Mouse (Mus musculus) brain, embryonic 18.5 days (tissue): Measurements from ENCODE around the gene Frmpd2.

Experiments used
- DNase-seq: peaks from one replicate; pipeline ENCODE4 v3.0.0-alpha.2; 2012; ENCODE audit warnings: low read depth, low spot score

Frmpd2 gene

DNA sequence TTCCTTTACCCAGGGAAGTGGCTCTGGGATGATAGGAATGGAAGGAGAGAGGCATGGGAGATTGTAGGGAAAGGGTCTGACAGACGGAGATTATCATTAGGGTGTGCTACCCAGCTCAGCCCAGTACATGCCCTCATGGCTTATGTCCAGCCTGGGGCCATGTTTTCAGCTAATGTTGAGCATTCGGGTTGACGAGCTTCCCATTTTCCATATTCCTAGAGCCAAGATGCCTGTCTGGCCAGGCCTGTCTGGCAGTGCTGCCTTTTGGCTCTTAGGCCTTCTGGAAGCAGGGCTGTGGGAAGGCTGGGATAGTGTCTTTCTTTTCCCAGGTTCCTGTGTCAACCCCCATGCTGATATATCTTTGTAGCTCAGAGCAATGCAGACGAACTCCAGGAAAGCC, 35.2 kb downstream of the Frmpd2 start:
- DNase-seq: no peak

DNA sequence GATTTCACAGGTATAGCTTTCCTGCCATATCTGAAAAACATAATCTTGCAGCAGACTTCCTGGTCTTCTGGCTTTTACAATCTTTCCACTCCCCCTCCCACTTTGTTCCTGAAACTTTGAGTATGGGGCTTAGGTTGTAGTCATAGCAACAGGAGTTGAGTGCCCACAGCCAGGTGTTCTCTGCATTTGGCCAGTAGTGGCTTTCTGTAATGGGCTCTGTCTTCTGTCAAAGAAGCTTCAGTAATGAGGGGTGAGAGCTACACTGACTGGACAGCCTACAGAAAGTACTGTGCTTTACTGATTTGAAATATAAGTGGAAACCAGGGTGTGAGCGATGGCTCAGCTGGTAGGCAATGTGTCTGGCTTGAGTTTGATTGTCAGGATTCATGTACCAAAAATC, 37.2 kb downstream of the Frmpd2 start:
- DNase-seq: no peak

DNA sequence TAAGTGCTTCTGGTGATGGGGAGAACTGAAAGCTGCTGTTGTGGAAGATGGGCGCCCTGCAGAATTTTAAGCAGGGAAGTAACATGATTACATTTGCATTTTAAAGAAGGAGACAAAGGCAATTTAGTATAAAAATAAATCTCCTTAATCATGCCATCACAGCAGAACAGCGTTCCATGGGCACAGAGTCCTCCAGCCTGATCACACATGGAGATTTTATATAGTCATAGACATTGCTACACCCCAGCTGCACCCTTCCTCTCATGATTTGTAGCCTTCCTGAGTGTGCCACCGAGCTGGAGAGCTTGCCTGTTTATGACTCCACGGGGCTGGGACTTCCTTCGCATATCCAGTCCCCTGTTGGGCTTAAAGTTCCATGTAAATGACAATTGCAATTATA, 42.4 kb downstream of the Frmpd2 start:
- DNase-seq: no peak

DNA sequence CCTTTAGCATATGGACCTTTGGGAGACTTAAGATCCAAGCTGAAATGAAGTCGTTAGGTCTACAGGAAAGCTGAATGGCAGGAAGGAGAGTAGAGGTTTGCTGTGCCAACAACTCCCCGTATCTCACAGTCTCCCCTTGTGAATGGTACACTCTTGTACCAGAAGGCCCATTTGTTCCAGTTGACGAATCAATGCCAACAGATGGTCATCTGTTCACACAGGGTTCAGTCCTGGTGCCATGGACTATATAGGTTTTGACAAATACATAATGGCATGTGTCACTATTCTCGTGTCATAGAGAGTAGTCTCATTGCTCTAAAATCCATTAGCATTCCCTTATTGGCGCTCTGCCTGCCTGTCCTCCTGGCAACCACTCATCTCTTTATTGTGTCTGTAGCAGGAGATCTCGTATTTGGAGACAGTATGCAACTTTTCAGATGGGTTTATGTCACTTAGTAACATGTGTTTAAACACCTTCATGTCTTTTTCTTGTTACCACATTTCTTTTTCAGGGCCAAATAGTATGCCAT, 43.3 kb downstream of the Frmpd2 start:
- DNase-seq: no peak

DNA sequence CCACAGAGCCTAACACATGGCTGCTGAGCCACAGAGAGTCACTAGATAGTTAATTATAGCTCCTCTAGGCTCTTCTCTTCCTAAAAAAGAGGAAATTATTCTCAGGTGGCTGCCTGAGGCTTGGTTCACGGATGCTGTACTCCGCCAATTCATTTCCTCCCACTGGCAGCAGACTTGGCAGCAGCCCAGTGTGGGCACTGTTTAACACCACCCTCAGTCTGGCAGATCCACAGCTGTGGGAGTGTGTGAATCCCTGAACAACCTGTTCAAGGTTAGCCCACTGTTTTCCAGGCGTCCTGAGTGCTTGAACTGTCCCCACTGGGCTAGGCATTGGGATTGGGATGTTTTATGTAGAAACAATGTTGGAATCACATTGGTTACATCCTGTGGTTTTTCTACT, 50.0 kb downstream of the Frmpd2 start:
- DNase-seq: no peak

DNA sequence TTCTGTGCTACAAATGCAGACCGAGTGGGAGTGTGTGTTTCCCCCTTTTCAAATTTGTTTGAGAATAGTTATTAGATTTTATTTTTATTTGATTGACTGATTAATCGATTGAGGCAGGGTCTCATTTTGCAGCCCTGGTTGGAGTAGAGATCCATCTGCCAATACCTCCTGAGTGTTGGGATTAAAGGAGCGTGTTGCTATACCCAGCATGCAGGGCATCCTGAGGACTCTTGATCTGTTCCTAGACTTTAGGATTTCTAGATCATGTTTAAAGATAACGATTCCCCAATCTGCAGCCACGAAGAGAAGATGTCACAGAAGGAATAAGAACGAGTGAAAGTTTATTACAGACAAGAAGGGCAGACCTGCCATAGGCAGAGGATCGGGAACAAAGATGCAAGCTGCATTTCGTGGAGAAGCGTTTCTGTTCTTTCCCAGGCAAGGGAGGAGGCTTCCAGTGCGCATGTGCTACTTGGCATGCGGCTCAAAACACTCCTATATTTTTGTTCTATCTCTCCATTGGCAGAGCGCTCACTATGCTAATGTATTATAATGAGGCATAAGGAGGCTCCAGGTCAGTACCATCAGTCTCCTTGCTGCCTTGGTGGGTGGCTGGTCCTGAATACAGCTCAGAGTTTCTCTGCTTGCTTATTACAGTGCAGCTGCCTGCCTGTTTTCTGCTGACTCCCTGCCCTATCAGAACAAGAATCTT, 53.9 kb downstream of the Frmpd2 start:
- DNase-seq: peak; percentile 66

DNA sequence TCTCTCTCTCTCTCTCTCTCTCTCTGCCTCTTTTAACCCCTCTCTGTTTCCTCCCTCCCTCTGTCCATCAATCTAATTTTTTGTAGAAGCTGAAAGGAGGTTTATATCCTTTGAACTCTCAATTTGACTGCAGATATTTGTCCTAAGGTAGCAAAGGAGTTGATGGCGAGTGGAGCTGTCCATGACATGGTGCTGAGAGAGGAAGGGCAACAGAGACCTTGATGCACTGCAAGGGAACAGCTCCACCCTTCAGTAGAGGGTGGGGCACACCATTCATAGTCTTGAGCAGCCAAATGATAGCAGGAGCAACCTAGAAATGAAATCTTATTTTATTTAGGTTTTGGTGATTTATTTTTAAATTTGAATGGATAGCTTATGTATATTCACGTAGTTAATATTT, 55.1 kb downstream of the Frmpd2 start:
- no peak for DNase-seq

DNA sequence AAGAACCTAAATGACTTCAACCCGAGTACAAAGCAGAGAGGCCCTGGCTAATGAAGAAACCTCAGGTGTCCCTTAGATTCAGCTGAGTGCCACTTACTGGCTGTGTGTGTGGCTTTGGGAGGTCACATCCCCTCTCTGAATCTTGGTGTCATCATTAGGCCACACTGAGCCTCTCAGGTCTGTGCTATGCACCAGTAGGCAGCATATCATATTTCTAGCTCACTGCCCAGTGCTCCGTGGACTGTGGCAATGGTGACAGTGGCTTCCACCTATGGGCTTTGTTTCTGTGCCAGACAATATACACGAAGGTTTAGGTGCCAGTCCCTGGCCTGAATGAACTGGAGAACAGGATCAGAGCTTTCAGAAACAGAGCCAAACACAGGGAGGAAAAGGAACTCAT, 56.4 kb downstream of the Frmpd2 start:
- DNase-seq: no peak

DNA sequence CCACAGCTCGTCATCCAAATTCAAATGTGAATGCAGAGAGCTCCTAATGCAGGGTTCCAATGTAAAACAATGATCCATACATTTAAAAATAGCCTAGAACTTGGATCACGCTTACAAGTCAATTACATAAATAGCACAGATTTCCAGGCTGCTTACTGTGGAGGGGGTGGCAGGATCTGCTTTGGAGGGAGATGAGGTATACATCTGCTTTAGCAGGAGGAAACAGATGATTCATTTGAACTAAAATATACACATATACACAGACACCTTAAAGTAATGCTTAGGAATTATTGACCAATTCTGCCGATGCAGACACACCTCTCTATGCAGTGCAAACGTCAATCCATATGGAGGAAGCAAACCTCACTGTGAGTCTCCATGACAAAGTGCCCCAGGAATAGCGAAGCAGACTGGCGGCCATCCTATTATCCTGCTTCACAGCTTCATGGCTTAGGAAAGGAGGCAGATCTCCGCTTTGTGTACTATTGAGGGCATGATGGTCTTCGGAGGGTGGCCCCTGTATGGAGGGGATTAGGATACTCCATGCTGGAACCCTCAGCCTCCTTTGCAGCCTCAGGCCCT, 59.9 kb downstream of the Frmpd2 start:
- DNase-seq: no peak

DNA sequence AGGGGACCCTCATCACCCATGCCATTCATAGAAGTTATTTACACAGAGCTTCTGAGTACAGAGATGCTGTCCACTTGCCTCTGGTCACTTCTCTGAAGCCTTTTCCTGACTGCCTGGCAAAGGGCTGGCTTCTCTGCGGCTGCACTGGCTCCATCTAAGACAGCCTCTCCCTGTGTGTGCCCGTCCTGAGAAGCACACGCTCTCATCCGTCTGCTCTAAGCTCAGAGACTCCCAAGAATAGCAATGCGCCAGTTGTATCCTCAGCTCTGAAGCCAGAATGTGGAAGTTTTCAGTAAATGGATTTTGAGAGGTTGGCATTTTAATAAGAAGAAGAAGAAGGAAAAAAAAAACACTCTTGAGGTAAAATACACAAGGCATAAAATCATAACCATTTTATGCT, 61.3 kb downstream of the Frmpd2 start:
- DNase-seq: no peak

DNA sequence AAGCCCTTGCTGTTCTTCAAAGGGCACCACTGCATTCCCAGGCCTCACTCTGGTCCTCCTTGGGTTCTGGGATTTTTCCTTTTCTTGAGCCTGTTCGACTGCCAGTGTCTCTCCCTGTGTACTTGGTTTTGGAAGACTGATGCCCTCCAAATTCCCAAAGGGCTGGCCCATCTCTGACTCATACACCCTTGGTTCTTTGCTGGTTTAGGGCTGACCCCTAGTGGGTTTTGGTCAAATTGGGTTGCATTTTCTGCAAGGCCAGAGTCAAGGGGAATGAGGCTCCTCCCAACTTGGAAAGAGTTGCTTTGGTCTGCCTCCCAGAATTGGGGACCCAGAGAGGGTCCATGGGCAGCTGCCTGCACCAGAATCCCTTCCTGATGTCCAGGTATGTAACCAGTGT, 62.0 kb downstream of the Frmpd2 start:
- no peak for DNase-seq

DNA sequence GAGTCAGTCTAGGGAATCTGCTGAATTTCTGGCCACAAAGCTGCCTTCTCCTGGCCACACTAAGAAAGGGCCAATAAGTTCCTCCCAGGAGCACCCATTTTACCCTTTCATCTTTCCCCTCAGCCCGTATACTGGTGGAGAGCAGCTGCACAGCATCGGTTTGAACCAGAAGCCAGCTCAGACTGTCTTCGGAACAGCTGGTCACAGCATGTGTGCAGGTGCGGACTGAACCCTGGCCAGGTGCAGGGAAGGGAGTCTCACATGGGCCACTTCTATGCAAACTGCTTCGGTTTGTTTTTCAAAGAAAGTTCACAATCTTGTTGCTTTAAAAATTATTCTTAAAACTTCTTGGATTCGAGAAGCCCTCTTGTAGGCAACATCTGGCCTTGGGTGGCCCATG, 63.8 kb downstream of the Frmpd2 start:
- DNase-seq: no peak

DNA sequence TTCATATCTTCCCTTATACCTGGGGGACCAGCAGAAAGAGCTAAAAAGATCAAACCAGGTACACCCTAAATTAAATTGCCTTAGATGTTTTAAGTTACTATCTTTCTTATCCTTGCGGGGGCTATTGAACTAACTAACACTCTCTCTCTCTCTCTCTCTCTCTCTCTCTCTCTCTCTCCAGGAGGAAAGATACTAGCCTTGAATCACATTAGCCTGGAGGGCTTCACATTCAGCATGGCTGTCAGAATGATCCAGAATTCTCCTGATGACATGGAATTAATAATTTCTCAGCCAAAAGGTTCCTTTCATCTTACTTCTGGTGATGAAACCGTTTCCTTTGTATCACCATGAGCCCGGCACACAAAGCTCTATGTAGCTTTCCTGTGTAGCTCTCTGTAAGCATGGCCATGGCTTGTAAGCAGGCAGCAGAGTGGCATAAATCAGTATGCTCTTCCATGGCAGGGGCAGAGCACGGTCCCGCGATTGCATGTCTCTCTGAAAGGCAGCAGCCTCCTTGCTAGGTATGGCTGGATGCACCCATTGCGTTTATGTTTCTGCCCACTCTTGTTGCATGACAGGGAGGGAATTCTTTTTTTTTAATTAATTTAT, 68.2 kb downstream of the Frmpd2 start:
- DNase-seq: no peak

DNA sequence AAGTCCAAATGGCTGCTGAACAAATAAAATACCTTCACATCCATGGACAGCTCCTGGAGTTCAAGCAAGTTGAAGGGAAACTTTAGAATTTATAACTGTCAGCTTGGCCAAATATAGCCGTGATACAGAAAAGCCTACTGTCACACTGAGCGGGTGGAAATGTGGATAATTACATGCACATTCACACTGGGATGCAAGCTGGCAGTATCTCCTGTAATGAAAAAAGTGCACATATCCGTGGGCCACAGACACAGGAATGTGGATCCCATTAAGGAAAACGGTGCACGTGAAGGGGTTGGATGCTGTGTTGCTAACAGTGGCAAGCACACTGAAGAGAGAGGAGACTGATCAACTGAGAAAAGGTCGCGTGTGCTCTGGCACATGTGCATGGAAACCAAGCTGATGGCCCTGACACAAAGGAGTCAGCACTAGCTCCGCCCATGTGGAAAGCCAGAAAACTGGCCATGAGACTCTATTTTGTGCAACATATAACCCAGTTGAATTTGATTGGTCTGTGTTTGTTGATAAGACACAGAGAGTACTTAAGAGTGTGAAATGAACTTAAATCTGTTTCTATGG, 74.2 kb downstream of the Frmpd2 start:
- DNase-seq: no peak

DNA sequence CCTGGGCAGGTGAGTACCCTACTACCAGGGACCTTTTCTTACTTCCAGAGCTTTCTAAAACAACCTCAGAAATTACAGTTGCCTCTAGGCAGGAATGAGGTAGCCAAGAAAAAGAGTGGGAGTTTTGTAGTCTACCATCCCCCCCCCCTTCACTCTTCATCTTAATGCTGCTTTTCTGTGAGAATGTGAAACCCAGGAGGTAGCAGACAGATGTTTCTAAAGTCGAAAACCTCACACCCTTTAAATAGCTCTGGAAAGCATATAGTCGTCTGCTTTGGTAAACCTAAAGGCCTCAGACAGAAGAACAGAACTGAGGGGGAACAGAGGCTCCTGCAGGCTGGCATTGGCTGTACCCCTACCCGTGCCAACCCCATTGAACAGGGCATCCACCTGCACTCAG, 77.2 kb downstream of the Frmpd2 start:
- DNase-seq: no peak

DNA sequence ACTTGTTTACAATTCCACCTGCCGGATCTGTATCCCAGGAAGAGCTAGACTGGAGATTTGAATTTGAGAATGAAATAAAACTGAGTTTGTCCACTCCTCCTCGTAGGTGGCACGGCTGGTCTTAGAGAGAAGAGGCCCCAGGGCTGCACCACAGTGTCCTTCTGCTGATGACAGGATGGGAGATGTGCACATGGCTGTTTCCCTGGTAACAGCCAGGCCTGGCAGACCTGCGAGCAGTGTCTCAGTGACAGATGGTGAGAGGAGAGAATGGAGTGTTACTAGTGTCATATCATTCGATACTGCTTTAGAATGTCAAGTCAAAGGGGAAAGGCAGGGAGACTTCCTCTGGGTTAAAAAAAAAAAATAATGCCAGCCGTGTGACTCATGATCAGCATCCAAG, 78.4 kb downstream of the Frmpd2 start:
- DNase-seq: no peak

DNA sequence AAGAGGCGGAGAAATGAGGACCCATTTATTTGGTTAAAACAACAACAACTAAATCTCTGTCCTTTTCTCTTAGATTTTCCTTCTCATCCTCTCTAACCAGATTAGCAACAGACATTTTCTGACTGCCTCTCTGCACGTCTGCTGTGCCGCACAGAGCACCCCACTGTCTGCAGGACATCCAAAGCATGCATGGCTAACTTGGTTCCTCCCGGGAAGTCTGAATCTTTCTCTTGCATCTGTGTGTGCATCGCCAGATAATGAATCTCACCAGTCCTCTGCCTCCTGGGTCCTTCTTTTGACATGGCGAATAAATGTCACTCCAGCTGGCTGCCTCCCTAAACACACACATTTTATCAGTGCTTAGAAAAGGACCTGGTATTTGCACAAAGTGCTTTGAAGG, 99.2 kb downstream of the Frmpd2 start:
- DNase-seq: no peak

DNA sequence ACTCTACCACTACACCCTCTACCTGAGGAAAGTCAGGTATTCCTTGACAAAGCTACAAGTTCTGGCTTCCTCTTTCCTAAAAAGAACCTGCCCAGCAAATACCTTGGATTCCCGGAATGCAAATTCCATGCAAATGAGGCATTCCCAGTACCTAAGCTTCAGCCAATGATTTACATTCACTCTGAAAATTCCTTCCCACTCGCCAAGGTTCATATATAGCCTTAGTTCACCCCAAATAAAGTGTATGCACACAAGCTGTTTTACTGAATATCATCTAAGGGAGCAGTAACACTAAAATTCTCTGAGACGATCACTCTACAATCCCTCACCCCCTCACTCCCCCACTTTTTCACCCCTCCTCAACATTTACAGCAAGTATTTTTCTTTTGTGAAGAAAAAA, 102.1 kb downstream of the Frmpd2 start:
- DNase-seq: no peak

DNA sequence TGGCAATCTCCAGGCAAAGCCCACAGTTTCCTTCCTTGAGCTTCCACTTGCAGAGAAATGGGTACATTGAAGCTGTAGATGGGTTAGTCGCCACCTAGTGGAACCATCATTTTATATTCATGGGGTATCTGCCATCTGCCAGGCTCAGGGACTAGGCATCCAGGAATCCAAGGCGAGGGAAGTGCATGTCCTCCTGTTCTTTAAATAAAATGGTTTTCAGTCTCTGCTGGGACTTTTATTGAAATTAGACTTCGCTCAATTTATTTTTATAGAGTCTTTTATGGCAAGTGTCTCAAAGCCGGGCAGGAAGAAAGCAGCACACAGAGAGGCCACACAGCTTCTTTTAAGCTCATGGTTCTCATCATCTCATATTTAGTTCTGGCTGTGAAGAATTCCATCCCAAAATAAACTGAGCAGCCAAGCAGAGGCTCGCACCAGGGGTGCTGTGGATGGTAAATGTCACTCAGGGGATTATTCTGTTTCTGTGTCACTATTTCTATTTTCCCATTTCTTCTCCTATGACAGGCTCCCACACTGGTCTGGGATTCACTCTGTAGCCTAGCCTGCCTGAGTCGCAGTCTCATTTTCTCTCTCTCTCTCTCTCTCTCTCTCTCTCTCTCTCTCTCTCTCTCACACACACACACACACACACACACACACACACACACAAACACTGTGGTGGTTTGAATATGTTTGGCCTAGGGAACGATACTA, 108.4 kb downstream of the Frmpd2 start:
- no peak for DNase-seq

DNA sequence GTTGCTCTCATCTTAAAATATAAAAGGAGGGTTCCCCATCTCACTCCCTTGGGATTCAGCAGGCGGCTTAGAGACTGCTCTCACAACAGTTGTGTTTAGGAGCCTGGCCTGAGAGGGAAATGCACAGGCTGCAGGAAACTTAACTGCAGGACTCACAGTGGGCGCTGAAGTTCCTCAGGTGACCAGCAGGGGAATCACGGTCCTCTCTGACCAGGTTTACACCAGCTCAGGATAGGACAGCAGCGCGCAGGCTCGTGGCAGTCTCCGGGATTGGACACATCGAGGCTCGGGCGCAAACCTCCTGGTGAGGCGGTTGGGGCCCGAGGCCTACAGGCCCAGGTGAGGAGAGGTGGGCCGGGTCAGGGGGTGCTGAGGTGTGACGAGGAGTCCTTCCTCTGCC, 117.5 kb downstream of the Frmpd2 start, which contains the start of gene Ptpn20:
TSS of gene Ptpn20 (plus strand) at position 257 of the 400 bp plus-strand sequence.
- DNase-seq: no peak

DNA sequence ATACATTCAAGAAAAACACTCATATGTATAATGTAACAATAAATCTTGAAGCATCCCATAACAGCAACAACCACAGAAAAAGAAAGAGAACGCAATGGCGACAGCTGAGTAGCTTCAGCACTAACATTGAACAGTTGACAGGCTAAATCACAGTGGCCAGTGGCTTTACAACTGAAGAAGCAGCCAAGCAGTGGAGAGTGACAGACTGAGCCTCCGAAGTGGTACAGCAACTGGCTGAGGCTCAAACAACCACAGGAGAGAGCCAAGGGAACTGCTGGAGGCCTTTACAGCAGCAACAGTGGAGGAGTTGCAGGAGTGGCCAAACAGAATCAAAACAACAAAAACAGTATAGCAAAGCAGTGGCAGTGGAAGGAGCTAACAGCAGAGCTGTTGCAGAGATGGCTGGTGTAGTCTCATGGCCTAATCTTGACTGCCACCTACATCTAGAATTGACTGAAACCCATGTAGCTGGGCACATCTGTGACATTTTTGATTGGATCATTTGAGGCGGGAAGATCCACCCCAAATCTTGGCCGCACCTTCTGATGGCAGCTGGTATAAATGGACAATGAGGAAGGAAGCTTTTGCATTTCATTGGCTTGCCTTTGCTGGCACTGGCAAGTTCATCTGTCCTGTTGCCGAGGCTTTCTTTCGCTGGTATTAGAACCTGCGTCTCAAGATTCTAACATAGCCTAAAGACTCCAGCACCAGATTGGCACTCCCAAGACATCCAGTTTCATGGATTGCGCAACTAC, 127.1 kb downstream of the Frmpd2 start:
- no peak for DNase-seq
